Mouse (Mus musculus) monocyte, adult 59 days (primary cell): ENCODE results near the gene Cldn13. TPM values are rescaled to one million over a fixed set of nuclear protein-coding genes. Genes with fewer than 3 reads are reported as not detected.

ENCODE experiments used
- total RNA-seq, 2 experiments: library from RNA; stranded (reverse); gene quantifications; one replicate each; pipeline ENCODE4 v1.2.4; 2023

The Cldn13 gene
- total RNA-seq = not detected

DNA sequence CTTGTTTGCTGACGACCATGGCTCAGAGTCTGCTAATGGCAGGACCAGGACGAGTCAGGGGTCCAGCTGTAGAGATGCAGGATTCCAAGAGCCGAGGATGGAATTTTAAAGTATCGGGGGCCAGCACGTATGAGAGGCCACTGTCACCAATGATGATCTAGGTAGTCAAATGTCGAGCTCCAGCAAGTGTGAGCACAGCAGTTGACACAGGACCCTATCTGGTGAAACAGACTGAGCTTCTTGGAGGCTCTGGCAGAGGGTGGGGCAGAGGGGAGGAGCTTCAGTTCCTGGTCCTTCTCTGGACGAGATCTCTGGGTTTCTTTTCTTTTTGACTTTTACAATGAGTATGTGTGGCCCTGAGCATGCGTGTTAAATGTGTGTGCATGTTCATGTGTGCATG is at the start of gene Cldn13:
TSS of gene Cldn13 (minus strand) at position 216 of the 400 bp plus-strand sequence.

DNA sequence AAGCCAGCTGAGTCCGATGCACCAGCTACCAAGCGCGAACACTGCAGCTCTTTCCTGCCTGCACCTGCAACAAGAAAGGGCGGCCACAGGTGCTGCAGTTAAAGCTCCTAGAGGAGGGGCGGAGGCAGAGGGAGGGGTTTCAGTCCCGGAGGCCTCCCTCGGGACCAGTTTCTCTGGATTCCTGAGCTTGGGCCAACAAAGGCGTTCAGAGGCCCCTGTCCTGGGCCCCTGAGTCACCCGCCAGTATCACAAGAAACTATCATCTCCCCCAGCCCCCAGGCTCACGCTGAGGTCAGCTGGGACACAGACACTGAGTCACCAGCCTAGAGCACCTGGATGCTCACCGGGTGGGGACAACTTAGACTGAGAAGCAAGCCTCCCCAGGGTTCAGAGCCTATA is 31.5 kb upstream of the Cldn13 start, which contains the start of gene Cldn4:
TSS of gene Cldn4 (minus strand) at position 78 of the 399 bp plus-strand sequence.

DNA sequence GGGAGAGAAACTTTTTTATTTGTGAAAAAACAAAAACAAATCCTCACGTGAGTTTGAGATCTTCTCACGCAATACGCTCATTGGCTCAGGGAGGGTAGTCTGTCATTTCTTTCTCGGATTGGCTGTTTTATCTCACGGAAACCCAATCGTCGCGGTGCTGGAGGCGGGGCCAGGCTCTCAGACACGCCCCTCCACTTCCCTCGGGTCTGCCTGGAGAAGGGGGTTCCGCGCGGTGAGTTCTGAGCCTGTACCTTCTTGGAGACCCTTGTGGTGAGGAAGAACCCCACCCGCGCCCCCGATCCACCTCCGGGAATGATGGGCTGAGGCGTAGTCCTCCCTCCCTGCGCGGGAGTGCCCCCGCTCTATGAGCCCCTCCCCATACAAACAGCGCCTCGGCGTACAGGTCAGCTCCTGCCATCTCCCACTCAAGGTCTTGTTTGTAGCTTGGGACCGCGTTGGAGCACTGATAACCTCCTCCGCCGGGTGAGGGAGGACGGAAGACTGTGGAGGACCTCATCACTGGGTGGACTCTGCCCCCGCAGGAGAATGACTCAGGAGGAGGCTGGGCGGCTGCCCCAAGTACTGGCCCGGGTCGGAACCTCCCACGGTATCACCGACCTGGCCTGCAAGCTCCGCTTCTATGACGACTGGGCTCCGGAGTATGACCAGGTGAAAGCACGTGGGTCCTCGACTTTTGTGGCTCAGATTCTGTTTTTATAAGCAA is 17.0 kb upstream of the Cldn13 start, which contains the start of gene Mettl27:
TSS of gene Mettl27 (plus strand) at position 190 of the 724 bp plus-strand sequence.

GRCm38 (mm10) chr5:134906633-134907032 is 8.7 kb downstream of the Cldn13 start, which contains the start of gene Tmem270:
Gene Tmem270, minus strand, starts transcription at chr5:134906733.

Other genes starting within 250 kb of the Cldn13 start
- gene Limk1, start 226.9 kb downstream of the Cldn13 start, total RNA-seq = 10 to 100 TPM; 33.3 to 36.0 TPM
- gene Eln, start 168.2 kb downstream of the Cldn13 start, total RNA-seq = under 1 TPM in 1 of 2 experiments, not detected in 1; 0.37 TPM
- gene Tmem270, start 8.8 kb downstream of the Cldn13 start, total RNA-seq = not detected
- 1 to 10 TPM; 1.5 to 2.3 TPM for gene Mettl27, start 16.8 kb upstream of the Cldn13 start, total RNA-seq
- gene Cldn4, start 31.4 kb upstream of the Cldn13 start, total RNA-seq = not detected
- not detected for gene Cldn3, start 70.7 kb upstream of the Cldn13 start, total RNA-seq
- gene Abhd11, start 93.6 kb upstream of the Cldn13 start, total RNA-seq = 10 to 100 TPM; 27.6 to 33.2 TPM
- 1 to 10 TPM in 1 of 2 experiments, under 1 TPM in 1; 0.37 to 1.1 TPM for gene Stx1a, start 108.0 kb upstream of the Cldn13 start, total RNA-seq
- 10 to 100 TPM; 16.2 to 16.9 TPM for gene Dnajc30, start 148.7 kb upstream of the Cldn13 start, total RNA-seq
- 10 to 100 TPM; 46.4 to 61.6 TPM for gene Bud23, start 149.4 kb upstream of the Cldn13 start, total RNA-seq
- not detected for gene Vps37d, start 162.7 kb upstream of the Cldn13 start, total RNA-seq
- 1 to 10 TPM; 2.8 to 3.2 TPM for gene Mlxipl, start 174.4 kb upstream of the Cldn13 start, total RNA-seq
- gene Tbl2, start 234.1 kb upstream of the Cldn13 start, total RNA-seq = 10 to 100 TPM; 11.8 to 13.0 TPM